Mouse (Mus musculus) forebrain, embryonic 13.5 days (tissue): ENCODE results near the gene Gm26558. TPM values are rescaled to one million over a fixed set of nuclear protein-coding genes. Genes with fewer than 3 reads are reported as not detected.

Experiments used
- ATAC-seq: fragments of 200-750 bp; cut with Nextera tagmentation; 2 replicates; pipeline ENCODE4 v1.8.0; 2017
- H3K27ac ChIP-seq: fragments of 300-500 bp; sonication (generic); 2 replicates; pipeline ENCODE4 v1.5.1; 2015; ENCODE audit warnings: inconsistent platforms, mild to moderate bottlenecking, moderate library complexity
- H3K27me3 ChIP-seq: fragments of 300-500 bp; sonication (generic); 2 replicates; pipeline ENCODE4 v1.6.1; 2015; ENCODE audit warnings: mild to moderate bottlenecking, inconsistent platforms
- H3K36me3 ChIP-seq: fragments of 300-500 bp; sonication (generic); 2 replicates; pipeline ENCODE4 v1.6.1; 2015; ENCODE audit warnings: mild to moderate bottlenecking, inconsistent platforms; ENCODE audit not compliant: poor library complexity, severe bottlenecking
- H3K4me1 ChIP-seq: fragments of 300-500 bp; sonication (generic); 2 replicates; pipeline ENCODE4 v1.6.1; 2015; ENCODE audit warnings: inconsistent platforms
- H3K4me2 ChIP-seq: fragments of 300-500 bp; sonication (generic); 2 replicates; pipeline ENCODE4 v1.6.1; 2015; ENCODE audit warnings: inconsistent platforms, mild to moderate bottlenecking, moderate library complexity
- H3K4me3 ChIP-seq: fragments of 300-500 bp; sonication (generic); 2 replicates; pipeline ENCODE4 v1.5.1; 2015; ENCODE audit warnings: mild to moderate bottlenecking, inconsistent platforms
- H3K9ac ChIP-seq: fragments of 300-500 bp; sonication (generic); 2 replicates; pipeline ENCODE4 v1.6.1; 2015; ENCODE audit warnings: mild to moderate bottlenecking, inconsistent platforms
- H3K9me3 ChIP-seq: fragments of 300-500 bp; sonication (generic); replicated peaks from 2 replicates; pipeline ENCODE4 v1.6.1; 2016; ENCODE audit warnings: inconsistent platforms
- WGBS: fragments of 180-500 bp; shearing (Covaris S2); methylation state at CpG from one replicate; pipeline ENCODE4 v1.1.7; 2015; 5-methylcytosine and 5-hydroxymethylcytosine counted together
- polyA plus RNA-seq: library from polyadenylated mRNA; unstranded; fragments of >200 nt; fragmentation: Nextera tagmentation; extraction: Ambion mirVana; gene quantifications from 2 replicates; pipeline ENCODE4 v1.2.1, GENCODE M21; 2015

The Gm26558 gene
- polyA plus RNA-seq, 1 experiment from 2014 or later: 2.9 TPM

- Histone ChIP-seq H3K27me3 (no peaks in the 10 kb centered on the region), H3K4me2 (no peak overlapping the region), H3K27ac (no peak overlapping the region), H3K9me3 (no peaks in the 10 kb centered on the region), H3K4me3 (no peak overlapping the region), H3K36me3 (no peaks in the 10 kb centered on the region), H3K9ac (no peak overlapping the region), H3K4me1 (no peaks in the 10 kb centered on the region)
- WGBS: 60% methylated on average over 3 of the region's 3 CpGs
- ATAC-seq: no peak
These were observed 45.3 kb downstream of the Gm26558 start for GRCm38 (mm10) chr2:70616617-70617016.

DNA sequence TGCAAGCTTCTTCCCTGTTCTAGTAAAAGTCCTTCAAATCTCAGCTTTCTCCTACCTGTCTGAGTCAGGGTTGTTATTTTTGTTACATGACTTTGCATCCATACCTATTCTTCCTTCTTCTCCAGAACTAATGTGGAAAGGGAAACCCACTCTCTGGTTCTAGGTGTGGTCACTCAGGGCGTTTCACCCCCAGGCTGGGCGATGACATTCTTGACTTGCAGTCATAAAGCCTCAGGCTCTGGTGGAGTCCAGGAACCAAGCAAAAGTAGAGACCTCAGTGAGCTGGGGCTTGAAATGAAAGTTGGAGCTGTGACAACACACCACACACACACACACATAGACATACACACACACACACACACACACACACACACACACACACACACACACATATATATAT, 45.8 kb downstream of the Gm26558 start:
- Histone ChIP-seq H3K4me1 (no peaks in the 10 kb centered on the region), H3K36me3 (no peaks in the 10 kb centered on the region), H3K9ac (no peak overlapping the region), H3K27ac (no peak overlapping the region), H3K27me3 (no peaks in the 10 kb centered on the region), H3K9me3 (no peaks in the 10 kb centered on the region), H3K4me2 (no peak overlapping the region), H3K4me3 (no peak overlapping the region)
- WGBS: 79% methylated on average over 2 of the region's 2 CpGs
- ATAC-seq: no peak

GRCm38 (mm10) chr2:70614745-70615351, 47.1 kb downstream of the Gm26558 start:
- H3K36me3 ChIP-seq: no peaks in the 10 kb centered on the region
- H3K4me2 ChIP-seq: no peak overlapping the region
- no peak overlapping the region for H3K4me3 ChIP-seq
- H3K27me3 ChIP-seq: no peaks in the 10 kb centered on the region
- WGBS: 95% methylated on average over 7 of the region's 7 CpGs
- ATAC-seq: no peak
- no peaks in the 10 kb centered on the region for H3K9me3 ChIP-seq
- no peak overlapping the region for H3K27ac ChIP-seq
- no peak overlapping the region for H3K9ac ChIP-seq
- no peaks in the 10 kb centered on the region for H3K4me1 ChIP-seq

Other genes with a start within 250 kb of the Gm26558 start
- gene Sp5, start 187.2 kb downstream of the Gm26558 start, polyA plus RNA-seq: 3.6 and 5.6 TPM in 2 replicates
- 2.2 and 2.8 TPM in 2 replicates for gene Erich2, start 153.3 kb downstream of the Gm26558 start, polyA plus RNA-seq
- 35.5 and 45.4 TPM in 2 replicates for gene Gad1, start 109.0 kb downstream of the Gm26558 start, polyA plus RNA-seq
- gene Gorasp2, start 532 bp downstream of the Gm26558 start, polyA plus RNA-seq: 108 and 123 TPM in 2 replicates
- gene Tlk1, start 163.6 kb upstream of the Gm26558 start, polyA plus RNA-seq: 23.6 and 26.6 TPM in 2 replicates